Mouse (Mus musculus) heart, adult 2 months (tissue): ENCODE results near the gene Ctnna3.

Source experiments
- CTCF ChIP-seq: fragments of 200-600 bp; IDR thresholded peaks from 2 replicates; pipeline ENCODE4 v1.8.1; 2022; ENCODE audit warnings: antibody characterized with exemption, mild to moderate bottlenecking, moderate library complexity
- POLR2A ChIP-seq: fragments of 200-500 bp; IDR thresholded peaks from 2 replicates; pipeline ENCODE4 v1.6.1; 2011; ENCODE audit warnings: mild to moderate bottlenecking, low read depth, low read length, control low read depth; ENCODE audit not compliant: insufficient read depth

GRCm38 (mm10) chr10:63541754-63542153 lies 111.9 kb downstream of the Ctnna3 start:
- TF ChIP-seq CTCF (no peak), POLR2A (no peak)
